Mouse (Mus musculus): ENCODE data around the gene Ppp2r2d. TPM values are rescaled to one million over a fixed set of nuclear protein-coding genes. Genes with fewer than 3 reads are reported as not detected.

Gene Ppp2r2d
- polyA plus RNA-seq, 1 experiment from 2014 or later, result 13.9 TPM

- Histone ChIP-seq H3K9me3 (replicated peaks) (no peaks in the 10 kb centered on the region), H3K27ac (replicated peaks) (no peak overlapping the region), H3K4me1 (replicated peaks) (peaks cover 25% of the 10 kb centered on the region), H3K27me3 (no peaks in the 10 kb centered on the region), H3K9ac (no peak overlapping the region), H3K36me3 (replicated peaks) (no peaks in the 10 kb centered on the region), H3K4me2 (no peak overlapping the region), H3K4me3 (replicated peaks) (no peak overlapping the region)
- 62% methylated on average over 3 of the region's 3 CpGs for WGBS (ENCODE audit: insufficient replicate concordance)
- ATAC-seq (ENCODE audit: insufficient read depth), result no peak
Measured at GRCm38 (mm10) chr7:138841436-138842151, 4.3 kb upstream of the Ppp2r2d start.

GRCm38 (mm10) chr7:138843421-138843820 lies 2.5 kb upstream of the Ppp2r2d start:
- no peak overlapping the region for H3K4me2 ChIP-seq
- peaks cover 5% of the 10 kb centered on the region; the same call in 1 of the 2 replicates for H3K36me3 ChIP-seq (replicated peaks)
- WGBS (ENCODE audit: insufficient replicate concordance), result 67% methylated on average over 4 of the region's 4 CpGs
- H3K4me1 ChIP-seq (replicated peaks), result peaks cover 43% of the 10 kb centered on the region
- H3K9me3 ChIP-seq (replicated peaks), result no peaks in the 10 kb centered on the region
- no peaks in the 10 kb centered on the region for H3K27me3 ChIP-seq
- H3K9ac ChIP-seq, result no peak overlapping the region
- no peak overlapping the region for H3K27ac ChIP-seq (replicated peaks)
- H3K4me3 ChIP-seq (replicated peaks), result no peak overlapping the region
- no peak for ATAC-seq (ENCODE audit: insufficient read depth)

GRCm38 (mm10) chr7:138845111-138845510 lies 768 bp upstream of the Ppp2r2d start:
- no peak for ATAC-seq (ENCODE audit: insufficient read depth)
- Histone ChIP-seq H3K9ac (peak overlapping the region; percentile 97), H3K27me3 (no peaks in the 10 kb centered on the region), H3K4me2 (peak overlapping the region; percentile 96), H3K4me3 (replicated peaks) (peak overlapping the region; percentile 96), H3K4me1 (replicated peaks) (peaks cover 50% of the 10 kb centered on the region), H3K36me3 (replicated peaks) (peaks cover 9% of the 10 kb centered on the region), H3K27ac (replicated peaks) (no peak overlapping the region), H3K9me3 (replicated peaks) (no peaks in the 10 kb centered on the region)
- WGBS (ENCODE audit: insufficient replicate concordance), result 43% methylated on average over 8 of the region's 8 CpGs

- H3K27me3 ChIP-seq, result no peaks in the 10 kb centered on the region
- peaks cover 56% of the 10 kb centered on the region for H3K4me1 ChIP-seq (replicated peaks)
- peak overlapping the region; percentile 96 for H3K4me2 ChIP-seq
- peak overlapping the region; percentile 96 for H3K27ac ChIP-seq (replicated peaks)
- WGBS (ENCODE audit: insufficient replicate concordance), result under 1% methylated on average over 61 of the region's 61 CpGs
- no peaks in the 10 kb centered on the region for H3K9me3 ChIP-seq (replicated peaks)
- peak; percentile 87 for ATAC-seq (ENCODE audit: insufficient read depth)
- H3K36me3 ChIP-seq (replicated peaks), result peaks cover 15% of the 10 kb centered on the region
- peak overlapping the region; percentile 97 for H3K9ac ChIP-seq
- H3K4me3 ChIP-seq (replicated peaks), result peak overlapping the region; percentile 96
Measured at GRCm38 (mm10) chr7:138846502-138846991, 668 bp downstream of the Ppp2r2d start.

- Histone ChIP-seq H3K27ac (replicated peaks) (peak overlapping the region; percentile 96), H3K4me3 (replicated peaks) (peak overlapping the region; percentile 96), H3K36me3 (replicated peaks) (peaks cover 21% of the 10 kb centered on the region), H3K4me1 (replicated peaks) (peaks cover 56% of the 10 kb centered on the region), H3K4me2 (peak overlapping the region; percentile 96), H3K9me3 (replicated peaks) (no peaks in the 10 kb centered on the region), H3K9ac (peak overlapping the region; percentile 97), H3K27me3 (no peaks in the 10 kb centered on the region)
- WGBS (ENCODE audit: insufficient replicate concordance), result 29% methylated on average over 13 of the region's 13 CpGs
- no peak for ATAC-seq (ENCODE audit: insufficient read depth)
Measured at GRCm38 (mm10) chr7:138847316-138848027, 1.6 kb downstream of the Ppp2r2d start.

- WGBS (ENCODE audit: insufficient replicate concordance), result 70% methylated on average over 7 of the region's 7 CpGs
- peaks cover 28% of the 10 kb centered on the region for H3K36me3 ChIP-seq (replicated peaks)
- peak overlapping the region; percentile 97; the same call in 1 of the 2 replicates for H3K9ac ChIP-seq
- peaks cover 54% of the 10 kb centered on the region for H3K4me1 ChIP-seq (replicated peaks)
- H3K9me3 ChIP-seq (replicated peaks), result no peaks in the 10 kb centered on the region
- peak overlapping the region; percentile 96 for H3K4me3 ChIP-seq (replicated peaks)
- peak overlapping the region; percentile 25; the same call in 1 of the 2 replicates for H3K27ac ChIP-seq (replicated peaks)
- H3K4me2 ChIP-seq, result peak overlapping the region; percentile 96
- no peak for ATAC-seq (ENCODE audit: insufficient read depth)
- H3K27me3 ChIP-seq, result no peaks in the 10 kb centered on the region
Measured at GRCm38 (mm10) chr7:138848028-138848920, 2.4 kb downstream of the Ppp2r2d start.

GRCm38 (mm10) chr7:138850083-138850482 lies 4.2 kb downstream of the Ppp2r2d start:
- no peak for ATAC-seq (ENCODE audit: insufficient read depth)
- Histone ChIP-seq H3K27me3 (no peaks in the 10 kb centered on the region), H3K9ac (no peak overlapping the region), H3K27ac (replicated peaks) (no peak overlapping the region), H3K4me2 (no peak overlapping the region), H3K4me1 (replicated peaks) (peaks cover 41% of the 10 kb centered on the region), H3K4me3 (replicated peaks) (no peak overlapping the region), H3K9me3 (replicated peaks) (no peaks in the 10 kb centered on the region), H3K36me3 (replicated peaks) (peaks cover 43% of the 10 kb centered on the region)

GRCm38 (mm10) chr7:138853417-138854031 lies 7.6 kb downstream of the Ppp2r2d start:
- WGBS (ENCODE audit: insufficient replicate concordance), result 92% methylated on average over 4 of the region's 4 CpGs
- Histone ChIP-seq H3K36me3 (replicated peaks) (peaks cover 48% of the 10 kb centered on the region), H3K4me2 (no peak overlapping the region), H3K4me1 (replicated peaks) (peaks cover 16% of the 10 kb centered on the region), H3K27me3 (no peaks in the 10 kb centered on the region), H3K9ac (no peak overlapping the region), H3K4me3 (replicated peaks) (no peak overlapping the region), H3K27ac (replicated peaks) (no peak overlapping the region), H3K9me3 (replicated peaks) (no peaks in the 10 kb centered on the region)
- ATAC-seq (ENCODE audit: insufficient read depth), result no peak

GRCm38 (mm10) chr7:138854201-138854600 lies 8.3 kb downstream of the Ppp2r2d start:
- WGBS (ENCODE audit: insufficient replicate concordance), result 83% methylated on average over 2 of the region's 2 CpGs
- peaks cover 16% of the 10 kb centered on the region for H3K4me1 ChIP-seq (replicated peaks)
- H3K27me3 ChIP-seq, result no peaks in the 10 kb centered on the region
- no peak overlapping the region for H3K9ac ChIP-seq
- no peak overlapping the region for H3K27ac ChIP-seq (replicated peaks)
- H3K9me3 ChIP-seq (replicated peaks), result no peaks in the 10 kb centered on the region
- no peak overlapping the region for H3K4me2 ChIP-seq
- peaks cover 48% of the 10 kb centered on the region for H3K36me3 ChIP-seq (replicated peaks)
- H3K4me3 ChIP-seq (replicated peaks), result no peak overlapping the region
- no peak for ATAC-seq (ENCODE audit: insufficient read depth)

- H3K9me3 ChIP-seq (replicated peaks), result no peaks in the 10 kb centered on the region
- peaks cover 3% of the 10 kb centered on the region; the same call in 1 of the 2 replicates for H3K4me1 ChIP-seq (replicated peaks)
- no peak for ATAC-seq (ENCODE audit: insufficient read depth)
- no peak overlapping the region for H3K9ac ChIP-seq
- no peak overlapping the region for H3K27ac ChIP-seq (replicated peaks)
- H3K4me2 ChIP-seq, result no peak overlapping the region
- H3K36me3 ChIP-seq (replicated peaks), result peaks cover 38% of the 10 kb centered on the region
- H3K27me3 ChIP-seq, result no peaks in the 10 kb centered on the region
- 62% methylated on average over 2 of the region's 2 CpGs for WGBS (ENCODE audit: insufficient replicate concordance)
- no peak overlapping the region for H3K4me3 ChIP-seq (replicated peaks)
Measured at GRCm38 (mm10) chr7:138856670-138857069, 10.8 kb downstream of the Ppp2r2d start.
